Mouse (Mus musculus): ENCODE data around the gene Gm813. TPM values are rescaled to one million over a fixed set of nuclear protein-coding genes. Genes with fewer than 3 reads are reported as not detected.
"Not testable (repeated sequence)": the region's sequence is repeated elsewhere in the genome, so short reads cannot be mapped to it uniquely, and the experiment has no call there.

Gm813 gene
- total RNA-seq (2015; ENCODE audit: low replicate concordance) (not detected in 2 replicates), total RNA-seq (2017; ENCODE audit: low replicate concordance) (not detected in 2 replicates)

DNA sequence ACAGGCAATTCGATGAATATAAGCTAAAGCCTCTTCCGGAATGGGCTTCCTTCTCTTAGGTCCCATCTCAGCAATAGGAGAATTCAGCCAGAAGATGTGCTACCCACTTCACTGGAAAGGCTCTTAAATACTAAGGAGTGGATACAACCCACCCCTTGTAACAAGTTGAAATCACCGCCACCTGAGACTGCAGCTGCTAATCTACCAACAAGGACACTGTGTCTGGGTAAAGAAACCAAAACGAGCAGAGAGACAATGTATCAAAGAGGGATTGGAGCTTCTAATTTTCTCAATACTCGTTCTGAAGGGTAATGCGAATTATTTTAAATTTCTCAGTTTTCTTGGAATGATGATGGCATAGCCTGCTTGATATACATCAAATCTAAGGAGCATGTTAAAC, at the start of gene Gm813:
Gene Gm813, minus strand, starts transcription at position 101 of the 400 bp plus-strand sequence.
- ATAC-seq (replicated peaks; ENCODE audit: low FRiP score, poor library complexity, severe bottlenecking): no peak

DNA sequence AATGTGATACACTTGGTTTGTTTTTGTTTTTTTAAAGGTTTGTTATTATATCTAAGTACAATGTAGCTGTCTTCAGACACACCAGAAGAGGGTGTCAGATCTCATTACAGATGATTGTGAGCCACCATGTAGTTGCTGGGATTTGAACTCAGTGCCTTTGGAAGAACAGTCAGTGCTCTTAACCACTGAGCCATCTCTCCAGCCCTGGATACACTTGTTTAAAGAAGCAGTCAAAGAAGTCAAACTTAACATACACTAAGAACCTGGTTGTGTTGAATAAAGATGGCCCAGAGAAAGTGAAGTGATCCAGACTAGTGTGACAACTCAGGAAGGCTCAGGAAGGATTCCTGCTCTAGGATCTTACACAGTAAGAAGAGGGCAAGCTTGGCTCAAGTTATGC, 48.4 kb upstream of the Gm813 start:
- ATAC-seq (replicated peaks; ENCODE audit: low FRiP score, poor library complexity, severe bottlenecking): not testable (repeated sequence)

DNA sequence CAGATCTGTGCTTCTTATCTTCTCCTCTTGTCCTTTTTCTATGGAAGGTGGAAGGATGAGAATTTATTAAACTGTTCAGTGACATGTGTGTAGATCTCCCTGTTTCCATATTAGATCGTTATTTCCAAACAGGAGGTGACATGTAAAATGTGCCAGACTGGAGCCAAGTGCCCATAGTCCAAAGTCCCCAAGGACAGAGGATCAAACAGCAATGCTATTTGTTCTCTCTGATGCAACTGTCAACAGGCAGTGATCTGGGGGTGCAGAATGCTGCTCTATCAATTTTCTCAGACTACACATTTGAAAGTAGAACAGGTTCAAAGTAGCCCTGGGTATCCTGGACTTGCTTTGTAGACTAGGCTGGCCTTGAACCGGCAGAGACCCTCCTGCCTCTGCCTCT, 47.0 kb upstream of the Gm813 start:
- no peak for ATAC-seq (replicated peaks; ENCODE audit: low FRiP score, poor library complexity, severe bottlenecking)

DNA sequence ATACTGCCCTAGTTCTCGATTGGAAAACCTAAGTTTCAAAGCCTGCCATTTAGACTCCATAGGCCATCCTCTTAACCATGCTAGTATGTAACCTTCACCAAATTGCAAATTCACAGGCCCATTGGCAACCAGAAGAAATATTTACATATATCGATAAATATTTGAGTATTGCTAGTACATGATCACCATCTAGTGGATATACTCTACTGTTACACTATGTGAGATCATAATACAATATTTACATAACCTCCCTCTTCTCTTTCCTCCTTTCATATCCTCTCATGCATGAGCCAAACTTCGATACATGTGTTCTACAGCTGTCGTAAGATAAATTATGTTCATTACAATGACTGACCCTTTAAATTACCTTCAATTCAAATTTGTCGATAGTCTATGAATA, 46.2 kb upstream of the Gm813 start:
- peak; percentile 67 for ATAC-seq (replicated peaks; ENCODE audit: low FRiP score, poor library complexity, severe bottlenecking)

DNA sequence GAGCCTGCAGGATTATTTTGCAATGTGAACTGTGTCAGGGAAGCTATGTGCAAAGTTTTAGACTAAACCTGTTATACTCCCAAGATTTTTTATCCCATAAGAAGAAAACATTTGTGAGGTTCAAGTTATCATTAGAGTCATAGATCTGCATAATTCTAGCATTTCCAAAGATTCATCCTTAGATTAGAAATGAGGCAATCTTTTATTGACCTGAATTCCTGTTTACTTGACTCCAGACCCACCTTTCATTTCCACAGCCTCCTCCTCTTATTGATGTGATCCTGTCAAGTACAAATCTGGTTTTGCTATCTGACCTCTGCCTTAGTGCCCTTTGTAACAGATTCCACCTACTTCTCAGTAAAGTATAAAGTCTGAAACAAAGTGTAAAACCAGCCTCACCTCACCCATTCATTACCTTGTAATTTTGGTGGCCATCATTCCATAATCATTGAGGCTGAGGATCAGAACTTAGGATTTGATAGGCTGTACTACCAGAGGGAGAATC, 45.6 kb upstream of the Gm813 start:
- ATAC-seq (replicated peaks; ENCODE audit: low FRiP score, poor library complexity, severe bottlenecking): 0 out of 2 replicates have a peak, but pooled peaks have one; percentile 1

DNA sequence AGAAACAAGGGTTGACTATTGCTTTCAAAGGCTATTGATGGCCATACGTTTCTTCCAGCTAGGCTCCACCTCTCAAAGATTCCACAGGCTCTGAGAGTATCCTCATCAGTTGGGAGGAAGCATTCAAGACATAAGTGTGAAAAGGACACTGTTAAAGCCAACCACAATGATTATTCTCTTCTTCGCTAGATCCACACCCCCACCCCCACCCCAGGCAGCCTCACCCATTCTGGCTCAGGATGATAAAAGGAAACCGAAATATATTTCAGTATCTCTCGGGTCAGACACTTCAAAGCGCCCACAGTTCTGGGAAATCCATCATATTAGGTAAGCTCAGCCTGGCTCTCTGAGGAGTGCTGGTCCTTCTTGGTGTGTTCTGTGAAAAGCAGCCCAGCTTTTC, 45.0 kb upstream of the Gm813 start:
- peak; percentile 83 for ATAC-seq (replicated peaks; ENCODE audit: low FRiP score, poor library complexity, severe bottlenecking)

DNA sequence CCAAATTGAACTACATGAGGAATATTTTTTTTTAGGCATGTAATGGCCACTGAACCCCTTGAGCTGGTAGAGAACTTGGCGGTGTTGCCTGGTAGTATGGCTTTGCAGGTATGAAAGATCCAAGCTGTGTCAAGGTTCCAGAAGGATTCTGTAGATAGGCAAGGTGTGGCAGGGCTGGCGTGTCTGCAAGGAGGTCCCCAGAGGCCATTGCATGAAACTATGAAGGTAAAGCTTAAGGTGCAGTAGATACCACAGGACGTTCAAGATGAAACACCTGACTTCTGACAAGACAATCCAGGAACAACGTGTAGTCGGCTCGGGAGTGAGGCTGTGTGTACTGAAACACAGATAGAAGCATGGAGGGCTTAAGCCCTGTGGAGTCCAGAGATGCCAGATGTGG, 41.9 kb upstream of the Gm813 start:
- ATAC-seq (replicated peaks; ENCODE audit: low FRiP score, poor library complexity, severe bottlenecking): peak; percentile 67

DNA sequence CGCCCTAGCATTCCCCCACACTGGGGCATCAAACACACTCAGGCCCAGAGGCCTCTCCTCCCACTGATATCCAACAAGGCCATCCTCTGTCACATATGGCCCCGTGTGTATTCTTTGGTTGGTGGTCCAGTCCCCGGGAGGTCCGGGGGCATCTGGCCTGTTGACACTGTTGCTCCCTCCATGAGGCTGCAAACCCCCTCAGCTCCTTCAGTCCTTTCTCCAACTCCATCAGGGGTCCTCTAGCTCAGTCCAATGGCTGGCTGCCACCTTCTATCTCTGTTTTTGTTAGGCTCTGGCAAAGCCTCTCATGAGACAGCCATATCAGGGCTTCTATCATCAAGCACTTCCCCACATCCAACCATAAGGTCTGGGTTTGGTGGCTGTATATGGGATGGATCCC, 39.7 kb upstream of the Gm813 start:
- no peak for ATAC-seq (replicated peaks; ENCODE audit: low FRiP score, poor library complexity, severe bottlenecking)

DNA sequence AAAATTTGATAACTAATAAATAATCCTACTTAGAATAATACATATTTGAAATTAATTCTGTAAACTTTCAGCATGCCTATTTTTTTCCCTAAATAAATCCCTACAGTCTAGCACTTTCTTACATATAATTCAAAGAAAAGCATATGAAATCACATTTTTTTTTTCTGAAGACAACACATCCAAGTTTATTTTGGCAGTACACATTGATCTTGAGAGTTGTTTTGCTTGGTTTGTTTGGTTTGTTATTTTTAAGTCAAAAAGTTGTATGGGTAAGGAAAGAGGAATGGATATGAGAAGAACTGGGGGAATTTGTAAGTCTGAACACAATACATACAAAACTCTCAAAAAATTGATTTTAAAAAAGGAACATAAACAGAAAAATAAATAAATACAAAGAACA, 39.0 kb upstream of the Gm813 start:
- ATAC-seq (replicated peaks; ENCODE audit: low FRiP score, poor library complexity, severe bottlenecking): no peak

DNA sequence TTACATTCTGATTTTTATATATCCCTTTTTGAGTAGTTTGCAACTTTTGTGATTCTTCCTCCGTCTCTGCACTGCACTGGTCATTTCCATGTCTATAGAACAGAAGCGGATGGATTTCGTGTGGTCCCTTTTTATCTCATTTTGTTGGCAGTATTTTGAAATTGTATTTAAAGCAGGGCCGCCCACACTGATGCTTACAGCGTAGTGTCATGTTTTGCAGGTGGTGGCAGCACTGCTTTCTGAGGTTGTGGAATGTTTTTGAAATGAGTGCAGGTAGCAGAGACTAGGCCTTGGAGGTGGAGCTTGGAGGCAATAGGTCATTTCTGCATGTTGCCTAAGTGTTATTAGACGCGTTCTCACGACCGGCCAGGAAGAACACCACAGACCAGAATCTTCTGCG, 33.2 kb upstream of the Gm813 start:
- no peak for ATAC-seq (replicated peaks; ENCODE audit: low FRiP score, poor library complexity, severe bottlenecking)

DNA sequence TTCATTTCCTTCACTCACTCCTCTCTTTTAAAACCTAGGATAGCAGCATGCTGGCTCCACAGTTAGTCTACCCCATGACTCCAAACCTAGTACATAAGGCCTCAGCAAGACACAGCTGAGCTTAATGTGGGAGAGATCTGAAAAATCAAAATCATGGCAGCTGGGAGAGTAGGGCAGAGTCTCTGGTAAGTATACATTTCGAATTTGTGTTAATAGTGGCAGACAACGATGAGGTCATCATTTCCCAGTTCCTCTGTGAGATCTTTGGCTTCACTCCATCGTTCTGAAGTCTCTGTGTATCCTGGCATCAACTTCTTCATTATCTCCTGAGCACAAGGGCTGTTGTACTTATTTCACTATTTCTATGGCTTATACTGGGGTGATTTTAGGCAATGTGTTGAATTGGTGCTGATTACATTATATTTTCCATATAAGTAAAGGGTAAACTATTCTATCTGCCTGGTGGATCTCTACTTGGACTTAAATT, 22.0 kb upstream of the Gm813 start, which contains the start of gene E330017A01Rik:
Gene E330017A01Rik, minus strand, starts transcription at position 51 of the 487 bp plus-strand sequence.
- peak; percentile 55; the same call in 1 of the 2 replicates for ATAC-seq (replicated peaks; ENCODE audit: low FRiP score, poor library complexity, severe bottlenecking)

DNA sequence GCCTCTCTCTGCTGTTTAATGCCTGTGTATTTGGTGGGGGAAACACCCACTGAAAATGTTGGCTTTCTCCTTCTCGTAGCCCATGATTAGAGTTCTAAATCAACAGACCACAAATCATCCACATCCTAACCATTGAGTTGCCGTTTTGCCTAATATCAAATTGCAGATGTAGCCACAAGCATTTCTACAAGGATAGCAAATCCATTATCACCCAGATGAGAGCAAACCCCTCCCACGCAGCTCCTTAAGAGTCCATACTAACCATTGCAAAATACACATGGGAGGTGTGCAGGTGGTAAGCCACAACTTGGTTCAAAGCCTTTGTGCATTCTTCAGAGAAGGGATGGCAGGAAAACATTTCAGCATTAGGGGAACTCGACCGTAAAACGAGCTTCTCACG, 21.2 kb upstream of the Gm813 start:
- no peak for ATAC-seq (replicated peaks; ENCODE audit: low FRiP score, poor library complexity, severe bottlenecking)

DNA sequence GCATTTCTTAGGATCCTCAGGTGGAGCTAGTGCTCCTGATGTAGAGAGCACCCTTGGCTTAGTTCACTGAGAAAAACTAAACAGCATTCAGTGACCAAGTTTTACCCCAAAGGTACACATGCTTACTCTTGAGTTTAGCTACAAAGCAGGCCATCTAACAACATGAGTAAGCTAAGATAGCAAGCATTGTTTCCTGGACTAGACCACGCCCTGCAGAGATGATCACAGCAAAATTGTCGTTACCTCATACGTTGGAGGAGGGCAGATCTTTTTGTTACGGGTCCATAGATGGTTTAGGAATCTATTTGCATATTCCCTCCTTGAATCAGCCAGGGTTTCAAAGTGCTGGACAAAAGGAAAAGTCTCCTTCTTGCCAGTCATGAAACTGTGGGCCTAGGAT, 20.7 kb upstream of the Gm813 start:
- ATAC-seq (replicated peaks; ENCODE audit: low FRiP score, poor library complexity, severe bottlenecking): peak; percentile 71

DNA sequence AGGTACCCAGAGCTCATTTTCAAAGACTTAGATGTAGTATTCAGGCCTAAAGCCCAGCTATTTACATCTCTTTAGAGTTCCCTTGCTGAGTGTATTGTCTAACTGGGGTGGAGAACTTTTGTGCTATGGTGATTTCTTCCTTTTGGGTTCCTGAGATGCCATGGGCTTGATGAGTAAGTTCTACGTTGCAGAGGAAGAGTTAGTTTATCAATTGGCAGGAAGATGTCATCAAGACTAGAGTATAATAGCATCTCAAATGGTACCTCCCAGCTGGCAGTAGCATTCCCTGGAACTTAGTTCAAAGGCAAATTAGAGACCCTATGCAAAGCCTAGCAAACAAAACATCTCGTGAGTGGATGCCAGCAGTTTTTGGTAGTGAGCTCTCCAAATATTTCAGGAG, 19.1 kb upstream of the Gm813 start:
- ATAC-seq (replicated peaks; ENCODE audit: low FRiP score, poor library complexity, severe bottlenecking): no peak

DNA sequence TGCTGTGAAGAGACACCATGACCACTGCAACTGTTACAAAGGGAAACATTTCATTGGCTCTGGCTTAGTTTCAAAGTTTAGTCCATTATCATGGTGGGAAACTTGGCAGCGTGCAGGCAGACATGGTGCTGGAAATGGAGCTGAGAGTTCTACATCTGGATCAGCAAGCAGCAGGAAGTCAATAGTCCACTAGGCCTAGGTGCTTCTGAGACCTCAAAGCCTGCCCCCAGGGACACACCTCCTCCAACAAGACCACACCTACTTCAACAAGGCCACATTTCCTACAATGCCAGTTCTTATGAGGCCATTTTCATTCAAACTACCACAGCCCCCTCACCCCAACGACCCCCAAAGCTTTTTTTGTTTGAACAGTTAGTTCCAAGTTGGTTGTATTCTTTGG, 13.0 kb upstream of the Gm813 start:
- 0 out of 2 replicates have a peak, but pooled peaks have one; percentile 48 for ATAC-seq (replicated peaks; ENCODE audit: low FRiP score, poor library complexity, severe bottlenecking)

DNA sequence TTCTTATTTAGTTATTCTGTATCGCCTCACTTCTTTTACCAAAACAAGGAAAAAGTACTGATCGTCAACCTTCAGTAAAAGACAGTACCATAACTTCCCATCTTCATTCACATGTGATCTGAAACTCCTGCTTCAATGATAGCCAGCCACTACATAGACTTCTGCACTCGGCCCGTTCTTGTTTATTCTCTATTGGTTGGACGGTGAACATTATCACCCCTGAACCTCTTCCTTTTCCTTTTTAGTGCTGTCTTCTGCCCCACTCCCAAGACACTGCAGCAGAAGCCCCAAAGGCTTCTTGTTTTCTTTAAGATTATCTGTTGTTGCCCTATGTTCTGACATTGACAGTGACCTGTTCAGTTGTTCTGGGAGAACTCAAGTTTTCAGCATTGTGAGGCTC, 12.2 kb upstream of the Gm813 start:
- ATAC-seq (replicated peaks; ENCODE audit: low FRiP score, poor library complexity, severe bottlenecking): no peak

DNA sequence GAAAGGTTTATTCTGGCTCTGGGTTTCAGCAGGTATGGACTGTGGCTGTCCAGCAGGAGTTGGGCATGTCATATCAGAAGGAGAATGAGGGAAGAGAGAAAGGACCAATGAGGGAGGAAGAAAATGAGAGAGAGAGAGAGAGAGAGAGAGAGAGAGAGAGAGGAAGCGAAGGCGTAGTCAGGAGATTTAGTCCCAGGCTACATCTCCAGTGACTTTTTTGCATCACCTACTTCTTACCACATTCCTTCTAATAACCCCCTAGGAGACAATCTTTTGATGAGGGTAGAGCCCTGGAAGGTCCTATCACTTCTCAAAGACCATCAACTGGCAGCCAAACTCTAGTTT, 11.5 kb upstream of the Gm813 start:
- no peak for ATAC-seq (replicated peaks; ENCODE audit: low FRiP score, poor library complexity, severe bottlenecking)

DNA sequence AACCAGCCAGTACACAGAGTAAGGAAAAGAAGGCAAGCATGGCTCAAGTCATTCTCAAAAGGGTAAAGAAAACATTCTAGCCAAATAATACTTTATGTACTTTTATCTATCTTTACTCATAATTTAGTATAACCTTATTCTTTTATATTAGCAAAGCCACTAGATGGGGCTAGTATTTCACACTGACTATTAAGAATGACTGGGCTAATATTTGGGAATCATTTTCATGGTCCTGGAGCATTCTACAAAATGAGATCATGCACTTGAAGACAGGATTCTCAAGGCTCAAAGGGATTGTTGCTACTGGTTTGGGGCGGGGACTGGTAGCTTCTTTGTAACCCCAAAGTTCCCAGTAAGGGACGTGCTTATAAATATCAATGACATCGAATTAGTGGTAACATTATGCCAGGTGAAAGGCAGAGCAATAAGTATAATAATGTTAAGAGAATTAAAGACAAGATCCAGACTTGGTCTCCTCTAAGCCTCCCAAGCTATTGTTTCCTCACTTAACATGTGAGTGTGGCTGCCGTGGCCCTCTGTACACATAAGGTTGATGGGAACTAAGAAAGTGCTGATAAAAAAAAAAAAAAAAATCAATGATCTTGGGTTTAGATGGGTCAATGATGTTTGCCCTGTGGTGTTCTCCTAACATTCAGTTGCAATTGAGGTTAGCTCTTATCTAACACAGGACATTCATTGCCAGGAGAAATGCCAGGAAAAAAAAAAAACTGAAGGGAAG, 11.0 kb upstream of the Gm813 start:
- peak; percentile 85 for ATAC-seq (replicated peaks; ENCODE audit: low FRiP score, poor library complexity, severe bottlenecking)

DNA sequence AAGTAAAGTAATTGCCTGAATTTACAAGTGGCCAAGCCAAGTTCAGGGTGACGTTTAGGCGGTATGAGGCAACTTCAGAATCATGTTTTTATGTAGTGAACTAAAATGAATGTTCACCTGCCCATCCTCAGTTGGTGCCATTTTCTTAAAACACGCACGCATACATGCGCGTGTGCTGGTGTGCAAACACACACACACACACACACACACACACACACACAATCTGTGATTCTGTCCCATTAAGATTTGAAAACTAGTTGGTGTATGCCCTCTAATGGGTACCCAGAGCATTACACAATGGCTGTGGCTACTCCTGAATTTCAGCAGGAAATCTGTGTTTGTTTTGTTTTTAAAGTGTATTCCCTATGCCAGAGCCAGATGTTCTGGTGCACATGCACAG, 7.2 kb upstream of the Gm813 start:
- 0 out of 2 replicates have a peak, but pooled peaks have one; percentile 39 for ATAC-seq (replicated peaks; ENCODE audit: low FRiP score, poor library complexity, severe bottlenecking)

DNA sequence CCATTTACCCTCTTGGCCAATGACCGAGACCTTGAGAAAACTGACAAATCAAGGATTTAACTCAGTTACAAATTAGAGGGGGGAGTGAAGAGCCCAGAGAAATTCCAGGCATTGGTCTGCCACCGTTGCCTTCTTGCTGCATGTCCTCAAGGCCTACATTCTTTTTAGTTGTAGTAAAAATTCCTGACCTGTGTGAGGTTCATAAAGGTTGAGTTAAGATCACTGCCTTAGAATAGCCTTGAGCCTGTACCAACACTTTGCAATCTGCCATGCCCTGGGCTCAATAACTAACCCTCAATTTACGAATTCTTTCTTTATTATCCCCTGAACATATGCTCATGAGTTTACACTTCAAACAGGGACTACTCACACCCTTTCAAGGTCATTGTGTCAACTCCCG, 6.3 kb upstream of the Gm813 start:
- ATAC-seq (replicated peaks; ENCODE audit: low FRiP score, poor library complexity, severe bottlenecking): no peak

DNA sequence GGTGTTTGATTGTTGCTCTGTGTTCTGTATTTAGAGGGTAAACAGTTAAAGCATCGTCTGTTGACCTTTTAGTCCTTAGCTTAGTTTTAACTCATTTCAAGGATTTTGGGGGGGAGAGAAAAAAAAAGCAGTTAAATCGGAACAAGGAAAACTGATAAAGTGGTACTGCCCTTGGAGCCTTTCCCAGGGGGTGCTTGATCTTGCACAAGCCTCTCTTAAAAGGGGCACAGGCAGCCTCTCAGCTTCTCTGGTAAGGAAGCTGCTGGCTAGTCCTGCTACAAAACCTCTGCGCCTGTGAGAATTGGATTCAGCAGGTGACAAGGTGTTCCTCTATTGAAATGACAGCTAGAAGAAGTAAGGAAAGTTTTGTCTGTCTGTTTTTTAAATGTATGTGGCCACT, 5.6 kb upstream of the Gm813 start:
- ATAC-seq (replicated peaks; ENCODE audit: low FRiP score, poor library complexity, severe bottlenecking): no peak

DNA sequence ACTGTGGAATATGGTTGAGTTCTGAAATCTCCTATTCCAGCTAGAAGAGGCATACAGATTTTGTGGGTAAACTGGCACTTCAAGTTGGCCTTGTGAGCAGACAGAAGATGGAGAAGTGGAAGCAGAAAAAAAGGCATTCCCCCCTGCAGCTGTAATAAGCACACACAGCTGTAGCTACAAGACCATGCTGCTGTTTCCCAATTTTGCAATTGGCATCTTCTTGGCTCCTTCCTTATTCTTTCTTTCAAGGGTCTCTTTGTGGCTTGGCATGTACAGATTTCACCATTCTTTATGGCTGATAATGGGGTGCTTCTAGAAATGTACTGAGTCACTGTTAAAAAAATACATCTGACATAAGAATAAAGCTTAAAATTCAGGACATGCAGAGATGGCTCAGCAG, 568 bp upstream of the Gm813 start:
- no peak for ATAC-seq (replicated peaks; ENCODE audit: low FRiP score, poor library complexity, severe bottlenecking)

All from erythroid progenitor cell, adult 5-6 weeks (primary cell).